Mouse (Mus musculus): ENCODE measurements around the gene Klk5. TPM values are rescaled to one million over a fixed set of nuclear protein-coding genes. Genes with fewer than 3 reads are reported as not detected.
A peak's percentile ranks its signal among the peaks of the same experiment; 100 is the strongest.

Gene Klk5
- not detected in 2 replicates for total RNA-seq (2014; rRNA removed)
- polyA plus RNA-seq (2012; rRNA removed) = not detected in 2 replicates

DNA sequence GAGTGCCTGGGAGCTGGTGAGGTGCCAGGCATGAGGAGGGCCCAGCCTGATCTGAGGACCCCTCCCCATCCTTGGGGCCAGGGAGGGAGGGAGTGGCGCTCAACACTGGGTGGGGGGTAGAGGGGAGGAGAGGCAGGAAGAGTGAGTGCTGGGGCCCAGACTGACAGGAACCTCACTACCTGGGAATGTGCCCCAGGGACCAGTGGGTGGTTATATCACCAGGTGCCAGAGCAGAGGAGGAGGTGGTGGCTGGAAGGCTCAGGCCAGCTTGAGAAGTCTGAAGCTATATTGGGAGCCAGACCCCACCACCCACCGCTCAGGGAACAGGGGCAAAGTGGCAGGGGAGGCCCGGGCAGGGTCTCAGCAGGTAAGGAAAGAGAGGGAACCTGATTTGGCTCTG, at the start of gene Klk5:
TSS of gene Klk5 (plus strand) at position 271 of the 400 bp plus-strand sequence.
- Histone ChIP-seq H3K36me3 (ENCODE audit: control insufficient read depth, insufficient read depth, low read length) (no peaks in the 10 kb centered on the region), H3K4me1 (ENCODE audit: control insufficient read depth, insufficient read depth, low read length) (no peaks in the 10 kb centered on the region), H3K4me3 (ENCODE audit: insufficient read depth, low read depth, low read length) (no peak within 1 kb of the TSS), H3K27ac (replicated peaks; ENCODE audit: insufficient read depth, low read depth, low read length) (no peak within 1 kb of the TSS), H3K27me3 (ENCODE audit: control insufficient read depth, insufficient read depth, low read length) (no peaks in the 10 kb centered on the region), H3K79me2 (ENCODE audit: control insufficient read depth, insufficient read depth, low read length) (no peaks in the 10 kb centered on the region), H3K9ac (ENCODE audit: low read depth, low read length) (no peak within 1 kb of the TSS)
- DNase-seq (ENCODE audit: extremely low read depth, low read depth, low spot score) = no peak
- WGBS = 53% methylated on average over 3 of the region's 3 CpGs
- TF ChIP-seq POLR2A (IDR thresholded peaks at IDR 0.05; ENCODE audit: extremely low read depth, insufficient read depth, low read length) = no peak
- TF ChIP-seq CTCF (IDR thresholded peaks at IDR 0.05; ENCODE audit: low read depth, low read length) = no peak

DNA sequence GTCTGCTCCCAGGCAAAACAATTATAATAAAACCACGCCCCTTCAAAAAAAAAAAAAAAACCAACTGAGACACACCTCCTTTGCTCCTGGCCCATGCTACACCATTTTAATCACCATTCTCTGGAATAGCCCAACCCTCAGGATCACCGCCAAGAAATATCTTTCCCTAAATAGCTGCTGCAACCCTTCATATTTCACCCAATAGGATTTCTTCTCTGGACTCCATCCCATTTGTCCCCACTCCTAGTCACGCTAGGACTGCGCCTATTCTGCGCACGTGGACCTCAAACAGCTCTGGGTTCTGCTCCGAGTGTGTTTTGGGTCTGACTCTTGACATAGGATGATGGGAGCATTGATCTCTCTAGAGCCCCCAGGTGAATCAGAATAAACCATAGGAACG, 45.4 kb upstream of the Klk5 start:
- Histone ChIP-seq H3K4me1 (ENCODE audit: control insufficient read depth, insufficient read depth, low read length) (no peaks in the 10 kb centered on the region), H3K9ac (ENCODE audit: low read depth, low read length) (no peak overlapping the region), H3K36me3 (ENCODE audit: control insufficient read depth, insufficient read depth, low read length) (no peaks in the 10 kb centered on the region), H3K4me3 (ENCODE audit: insufficient read depth, low read depth, low read length) (no peak overlapping the region), H3K27me3 (ENCODE audit: control insufficient read depth, insufficient read depth, low read length) (0 out of 2 replicates have a peak, but pooled peaks cover 3% of the 10 kb centered on the region), H3K79me2 (ENCODE audit: control insufficient read depth, insufficient read depth, low read length) (no peaks in the 10 kb centered on the region), H3K27ac (replicated peaks; ENCODE audit: insufficient read depth, low read depth, low read length) (no peak overlapping the region)
- whole genome bisulfite sequencing = 16% methylated on average over 8 of the region's 8 CpGs
- DNase-seq (ENCODE audit: extremely low read depth, low read depth, low spot score) = no peak
- TF ChIP-seq CTCF (IDR thresholded peaks at IDR 0.05; ENCODE audit: low read depth, low read length) (no peak), POLR2A (IDR thresholded peaks at IDR 0.05; ENCODE audit: extremely low read depth, insufficient read depth, low read length) (no peak)

DNA sequence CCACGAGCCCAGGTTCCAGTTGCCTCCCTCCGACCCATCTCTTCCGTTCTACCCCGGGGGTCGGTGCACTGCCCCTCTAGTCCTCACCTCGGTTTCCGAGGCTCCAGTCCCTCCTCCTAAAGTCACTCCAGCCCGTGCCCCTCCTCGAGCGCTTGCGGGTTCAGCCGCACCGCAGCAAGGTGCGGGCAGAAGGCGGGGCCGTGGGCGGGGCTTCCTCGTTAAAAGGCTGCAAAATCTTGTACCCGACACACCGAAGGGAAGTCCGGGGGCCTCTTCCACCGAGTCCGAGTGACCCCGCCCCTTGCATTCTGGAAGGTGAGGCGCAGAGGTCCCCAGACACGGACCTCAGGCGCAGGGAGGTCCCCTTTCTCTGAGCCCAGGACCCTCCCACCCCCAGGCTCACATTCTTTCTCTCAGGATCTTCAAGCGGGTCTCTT, 44.4 kb upstream of the Klk5 start, which contains the start of gene Klk8:
TSS of gene Klk8 (plus strand) at position 245 of the 437 bp plus-strand sequence.
- Histone ChIP-seq H3K27me3 (ENCODE audit: control insufficient read depth, insufficient read depth, low read length) (0 out of 2 replicates have a peak, but pooled peaks cover 3% of the 10 kb centered on the region), H3K36me3 (ENCODE audit: control insufficient read depth, insufficient read depth, low read length) (no peaks in the 10 kb centered on the region), H3K4me1 (ENCODE audit: control insufficient read depth, insufficient read depth, low read length) (no peaks in the 10 kb centered on the region), H3K9ac (ENCODE audit: low read depth, low read length) (no peak within 1 kb of the TSS), H3K79me2 (ENCODE audit: control insufficient read depth, insufficient read depth, low read length) (no peaks in the 10 kb centered on the region), H3K4me3 (ENCODE audit: insufficient read depth, low read depth, low read length) (peak within 1 kb of the TSS; percentile 34), H3K27ac (replicated peaks; ENCODE audit: insufficient read depth, low read depth, low read length) (no peak within 1 kb of the TSS)
- TF ChIP-seq CTCF (IDR thresholded peaks at IDR 0.05; ENCODE audit: low read depth, low read length) = no peak
- no peak for TF ChIP-seq POLR2A (IDR thresholded peaks at IDR 0.05; ENCODE audit: extremely low read depth, insufficient read depth, low read length)
- DNase-seq (ENCODE audit: extremely low read depth, low read depth, low spot score) = no peak
- WGBS = 1% methylated on average over 28 of the region's 28 CpGs

DNA sequence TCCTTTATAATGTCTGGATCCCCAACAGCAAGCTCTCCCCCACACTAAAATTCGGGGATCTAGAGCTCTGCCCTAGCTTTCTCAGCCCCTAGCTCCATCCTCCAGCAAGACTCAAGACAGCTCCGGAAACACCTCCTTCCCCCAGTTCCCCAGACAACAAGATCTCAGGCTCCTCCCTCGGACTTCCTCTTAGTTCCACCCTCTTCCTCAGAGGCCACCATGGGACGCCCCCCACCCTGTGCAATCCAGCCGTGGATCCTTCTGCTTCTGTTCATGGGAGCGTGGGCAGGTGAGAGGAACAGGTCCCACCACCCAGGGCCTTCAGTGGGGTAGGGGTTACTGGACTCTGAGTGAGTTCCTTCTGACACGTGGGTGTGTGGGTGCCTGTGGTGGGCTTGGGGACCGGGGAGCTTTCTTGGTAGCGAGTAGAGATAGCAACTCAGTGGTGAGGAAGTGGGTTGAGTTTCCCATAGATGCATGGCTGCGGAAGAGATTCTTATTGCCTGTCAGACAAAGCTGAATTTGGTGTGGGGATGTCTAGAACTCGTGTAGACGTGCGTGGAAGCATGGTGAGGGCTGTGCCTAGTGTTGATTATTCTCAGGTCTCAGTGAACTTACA, 43.8 kb upstream of the Klk5 start:
- Histone ChIP-seq H3K79me2 (ENCODE audit: control insufficient read depth, insufficient read depth, low read length) (no peaks in the 10 kb centered on the region), H3K4me3 (ENCODE audit: insufficient read depth, low read depth, low read length) (no peak overlapping the region), H3K4me1 (ENCODE audit: control insufficient read depth, insufficient read depth, low read length) (no peaks in the 10 kb centered on the region), H3K27me3 (ENCODE audit: control insufficient read depth, insufficient read depth, low read length) (0 out of 2 replicates have a peak, but pooled peaks cover 3% of the 10 kb centered on the region), H3K27ac (replicated peaks; ENCODE audit: insufficient read depth, low read depth, low read length) (no peak overlapping the region), H3K9ac (ENCODE audit: low read depth, low read length) (no peak overlapping the region), H3K36me3 (ENCODE audit: control insufficient read depth, insufficient read depth, low read length) (no peaks in the 10 kb centered on the region)
- 28% methylated on average over 13 of the region's 13 CpGs for WGBS
- TF ChIP-seq POLR2A (IDR thresholded peaks at IDR 0.05; ENCODE audit: extremely low read depth, insufficient read depth, low read length) = no peak
- no peak for TF ChIP-seq CTCF (IDR thresholded peaks at IDR 0.05; ENCODE audit: low read depth, low read length)
- DNase-seq (ENCODE audit: extremely low read depth, low read depth, low spot score) = no peak

DNA sequence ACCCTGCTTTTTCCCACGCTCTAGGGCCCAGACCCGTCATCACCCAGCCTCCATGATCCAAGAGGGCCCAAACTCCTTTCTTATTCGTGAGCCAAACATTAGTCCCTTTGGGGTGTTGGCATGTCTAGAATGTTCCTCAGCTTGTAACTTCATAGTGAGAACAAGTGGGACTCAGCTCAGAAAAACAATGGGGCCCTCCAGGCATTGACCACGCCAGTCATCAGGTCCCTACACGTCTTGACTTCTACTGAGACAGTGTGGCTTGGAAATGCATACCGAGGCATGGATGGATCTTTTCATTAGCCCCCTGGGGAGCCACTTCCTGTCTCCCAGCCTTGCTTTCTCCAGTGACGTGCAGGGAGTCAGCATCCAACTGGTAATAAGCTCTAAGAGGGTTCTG, 41.9 kb upstream of the Klk5 start:
- 0 out of 2 replicates have a peak, but pooled peaks cover 3% of the 10 kb centered on the region for H3K27me3 ChIP-seq (ENCODE audit: control insufficient read depth, insufficient read depth, low read length)
- WGBS = 75% methylated on average over 7 of the region's 7 CpGs

DNA sequence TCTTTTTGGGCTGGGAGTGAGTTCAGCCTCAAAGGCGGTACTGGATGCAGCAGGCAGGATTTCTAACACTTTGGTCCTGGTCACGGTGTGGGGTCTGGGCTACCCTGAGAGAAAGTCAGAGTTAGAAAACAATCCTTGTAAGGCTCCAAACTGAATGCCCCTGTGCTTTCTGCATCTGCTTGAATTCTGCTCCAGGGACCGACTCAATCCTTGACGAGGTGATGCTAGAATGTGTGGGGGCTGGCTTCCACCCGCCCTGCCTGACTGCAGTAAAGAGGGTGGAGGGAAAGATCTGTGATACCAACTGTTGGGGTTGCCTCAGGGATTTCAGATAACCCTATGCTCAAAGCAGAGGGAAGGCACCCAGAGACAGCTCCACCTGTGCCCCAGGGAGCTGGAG, 30.8 kb upstream of the Klk5 start, which contains the start of gene Klk7:
TSS of gene Klk7 (plus strand) at position 301 of the 400 bp plus-strand sequence.
- Histone ChIP-seq H3K27me3 (ENCODE audit: control insufficient read depth, insufficient read depth, low read length) (no peaks in the 10 kb centered on the region), H3K4me1 (ENCODE audit: control insufficient read depth, insufficient read depth, low read length) (no peaks in the 10 kb centered on the region), H3K36me3 (ENCODE audit: control insufficient read depth, insufficient read depth, low read length) (no peaks in the 10 kb centered on the region), H3K4me3 (ENCODE audit: insufficient read depth, low read depth, low read length) (no peak within 1 kb of the TSS), H3K9ac (ENCODE audit: low read depth, low read length) (no peak within 1 kb of the TSS), H3K79me2 (ENCODE audit: control insufficient read depth, insufficient read depth, low read length) (no peaks in the 10 kb centered on the region), H3K27ac (replicated peaks; ENCODE audit: insufficient read depth, low read depth, low read length) (no peak within 1 kb of the TSS)
- TF ChIP-seq POLR2A (IDR thresholded peaks at IDR 0.05; ENCODE audit: extremely low read depth, insufficient read depth, low read length) = no peak
- TF ChIP-seq CTCF (IDR thresholded peaks at IDR 0.05; ENCODE audit: low read depth, low read length) = no peak
- 52% methylated on average over 5 of the region's 5 CpGs for WGBS
- DNase-seq (ENCODE audit: extremely low read depth, low read depth, low spot score) = no peak

More for the DNA sequence above, 41.9 kb upstream of the Klk5 start:
- H3K4me3 ChIP-seq (ENCODE audit: insufficient read depth, low read depth, low read length) = no peak overlapping the region
- DNase-seq (ENCODE audit: extremely low read depth, low read depth, low spot score) = no peak
- no peak for TF ChIP-seq CTCF (IDR thresholded peaks at IDR 0.05; ENCODE audit: low read depth, low read length)
- no peak for TF ChIP-seq POLR2A (IDR thresholded peaks at IDR 0.05; ENCODE audit: extremely low read depth, insufficient read depth, low read length)
- H3K27ac ChIP-seq (replicated peaks; ENCODE audit: insufficient read depth, low read depth, low read length) = no peak overlapping the region
- no peaks in the 10 kb centered on the region for H3K79me2 ChIP-seq (ENCODE audit: control insufficient read depth, insufficient read depth, low read length)
- no peaks in the 10 kb centered on the region for H3K36me3 ChIP-seq (ENCODE audit: control insufficient read depth, insufficient read depth, low read length)
- no peaks in the 10 kb centered on the region for H3K4me1 ChIP-seq (ENCODE audit: control insufficient read depth, insufficient read depth, low read length)
- H3K9ac ChIP-seq (ENCODE audit: low read depth, low read length) = no peak overlapping the region
